Mouse (Mus musculus) large intestine, adult 2 months (tissue): ENCODE measurements around the gene Wfdc13. TPM values are rescaled to one million over a fixed set of nuclear protein-coding genes. Genes with fewer than 3 reads are reported as not detected.
"Not testable (repeated sequence)": the region's sequence is repeated elsewhere in the genome, so short reads cannot be mapped to it uniquely, and the experiment has no call there.

ENCODE experiments used
- DNase-seq: peaks from one replicate; pipeline ENCODE4 v3.0.0-alpha.2; 2012; ENCODE audit warnings: low read depth, low spot score
- WGBS: fragments of 180-500 bp; shearing (Covaris S2); methylation state at CpG from one replicate; pipeline ENCODE4 v1.1.7; 2018; 5-methylcytosine and 5-hydroxymethylcytosine counted together
- polyA plus RNA-seq: library from polyadenylated mRNA; depleted of rRNA; stranded (reverse); fragments of >200 nt; gene quantifications from 2 replicates; pipeline ENCODE4 v1.2.3, GENCODE M21; 2012; rRNA removed

Gene Wfdc13
- polyA plus RNA-seq, 1 experiment, result 0.10 TPM

- 87% methylated on average over 14 of the region's 14 CpGs for WGBS
These were observed 21.1 kb downstream of the Wfdc13 start for GRCm38 (mm10) chr2:164705991-164706390.

GRCm38 (mm10) chr2:164715005-164715404 is 30.1 kb downstream of the Wfdc13 start, which contains the start of gene Spint5:
Gene Spint5, plus strand, starts transcription at chr2:164715305.
- DNase-seq, result no peak
- 79% methylated on average over 6 of the region's 6 CpGs for WGBS

More at GRCm38 (mm10) chr2:164705991-164706390, 21.1 kb downstream of the Wfdc13 start:
- no peak for DNase-seq

DNA sequence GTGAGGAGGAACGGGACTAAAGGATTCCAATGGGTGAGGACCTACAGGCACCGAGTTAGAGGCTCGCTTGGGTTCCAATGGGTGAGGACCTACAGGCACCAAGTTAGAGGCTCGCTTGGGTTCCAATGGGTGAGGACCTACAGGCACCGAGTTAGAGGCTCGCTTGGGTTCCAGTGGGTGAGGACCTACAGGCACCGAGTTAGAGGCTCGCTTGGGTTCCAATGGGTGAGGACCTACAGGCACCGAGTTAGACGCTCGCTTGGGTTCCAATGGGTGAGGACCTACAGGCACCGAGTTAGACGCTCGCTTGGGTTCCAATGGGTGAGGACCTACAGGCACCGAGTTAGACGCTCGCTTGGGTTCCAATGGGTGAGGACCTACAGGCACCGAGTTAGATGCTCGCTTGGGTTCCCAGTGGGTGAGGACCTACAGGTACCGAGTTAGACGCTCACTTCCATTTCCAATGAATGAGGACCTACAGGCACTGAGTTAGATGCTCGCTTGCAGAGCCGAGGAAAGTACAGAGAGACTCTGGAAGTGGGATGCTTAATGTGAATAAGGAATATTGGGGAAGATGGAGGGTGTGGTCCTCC is 31.4 kb downstream of the Wfdc13 start:
- 94% methylated on average over 23 of the region's 23 CpGs for WGBS
- DNase-seq, result not testable (repeated sequence)

- WGBS, result 72% methylated on average over 4 of the region's 4 CpGs
- no peak for DNase-seq
These were observed 38.4 kb downstream of the Wfdc13 start for GRCm38 (mm10) chr2:164723276-164723675.

DNA sequence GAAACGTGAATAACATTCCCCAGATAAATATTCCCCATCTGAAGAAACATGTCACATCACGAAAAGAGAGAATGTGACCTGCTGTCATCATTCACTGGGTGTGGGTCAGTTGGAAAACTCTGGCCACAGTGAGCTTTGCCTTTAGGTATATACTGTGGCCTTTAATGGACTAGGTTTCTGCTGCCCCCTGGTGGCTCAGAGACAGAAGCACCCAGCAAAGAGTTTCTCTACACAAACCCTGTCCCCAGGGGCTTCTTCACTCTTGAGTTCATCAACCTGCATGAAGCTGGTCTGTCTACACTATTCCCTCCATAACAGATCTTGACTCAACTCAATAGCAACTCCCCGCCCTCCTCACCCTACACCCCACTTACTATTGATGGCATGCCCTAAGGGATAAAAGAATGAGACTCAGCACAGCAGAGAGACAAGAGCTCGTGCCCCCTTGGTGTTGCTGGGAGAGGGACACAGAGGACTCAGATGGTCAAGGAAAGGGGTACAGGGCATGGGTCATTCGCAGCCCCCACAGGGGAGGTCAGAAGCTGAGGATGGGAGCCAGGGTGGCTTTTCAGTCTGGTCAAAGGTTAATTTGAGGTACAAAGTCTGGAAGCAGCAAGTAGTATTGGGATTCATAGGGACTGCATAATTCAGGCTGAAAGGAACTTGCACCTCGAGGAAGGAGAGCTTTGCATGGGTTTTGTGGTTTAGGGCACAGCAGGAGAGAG is 41.1 kb downstream of the Wfdc13 start:
- no peak for DNase-seq

GRCm38 (mm10) chr2:164731719-164732118 is 46.8 kb downstream of the Wfdc13 start:
- WGBS, result 30% methylated on average over 5 of the region's 5 CpGs
- DNase-seq, result peak; percentile 64

More for the DNA sequence above, 41.1 kb downstream of the Wfdc13 start:
- 18% methylated on average over 6 of the region's 6 CpGs for WGBS

DNA sequence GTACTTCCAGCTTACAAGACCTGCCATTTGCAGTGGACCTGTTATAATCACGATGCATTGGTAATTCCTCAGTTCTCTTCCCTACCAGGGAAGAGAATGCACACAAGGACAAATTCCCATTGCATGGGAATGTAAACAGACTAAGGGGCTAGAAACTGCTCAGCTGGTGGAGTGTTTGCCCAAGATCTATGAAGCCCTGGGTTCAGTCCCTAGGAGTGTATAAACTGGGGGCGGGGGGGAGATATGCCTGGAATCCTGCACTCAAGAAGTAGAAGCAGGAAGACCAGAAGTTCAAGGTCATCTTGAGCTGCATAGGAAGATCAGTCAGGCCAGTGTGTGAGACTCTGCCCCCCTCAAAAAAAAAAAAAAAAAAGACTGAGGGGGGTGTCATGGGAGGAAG is 48.4 kb downstream of the Wfdc13 start:
- no peak for DNase-seq
- 63% methylated on average over 2 of the region's 2 CpGs for WGBS

DNA sequence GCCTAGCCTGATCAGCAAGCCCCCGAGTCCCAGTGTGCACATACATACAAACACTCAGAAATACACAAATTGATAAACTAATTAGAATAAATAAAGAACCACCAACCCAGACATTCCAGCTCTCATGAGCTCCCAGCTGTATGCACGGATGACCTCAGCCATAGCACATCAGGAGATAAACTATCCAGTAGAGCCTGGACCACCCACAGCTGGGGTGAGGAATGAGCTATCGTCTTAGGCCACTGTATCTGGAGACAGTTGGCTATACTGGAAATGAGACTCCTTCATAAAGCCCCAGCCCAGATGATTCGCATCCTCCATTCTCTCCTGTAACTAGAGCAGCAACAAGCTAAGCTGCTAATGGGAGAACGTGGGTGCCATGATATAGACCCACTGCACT is 49.9 kb downstream of the Wfdc13 start:
- DNase-seq, result no peak
- WGBS, result 85% methylated on average over 5 of the region's 5 CpGs

GRCm38 (mm10) chr2:164735446-164735845 is 50.5 kb downstream of the Wfdc13 start:
- WGBS, result 60% methylated on average over 5 of the region's 5 CpGs

More at GRCm38 (mm10) chr2:164735446-164735845, 50.5 kb downstream of the Wfdc13 start:
- DNase-seq, result no peak

Other genes with a start within 250 kb of the Wfdc13 start
- gene Sdc4, start 241.2 kb upstream of the Wfdc13 start, polyA plus RNA-seq, result 70.6 and 77.3 TPM in 2 replicates
- 104 and 111 TPM in 2 replicates for gene Sys1, start 228.1 kb upstream of the Wfdc13 start, polyA plus RNA-seq
- gene Gm20458, start 224.1 kb upstream of the Wfdc13 start, polyA plus RNA-seq, result 25.6 and 40.2 TPM in 2 replicates
- gene Trp53tg5, start 211.4 kb upstream of the Wfdc13 start, polyA plus RNA-seq, result not detected in 2 replicates
- 69.4 and 96.9 TPM in 2 replicates for gene Dbndd2, start 199.0 kb upstream of the Wfdc13 start, polyA plus RNA-seq
- gene Pigt, start 187.6 kb upstream of the Wfdc13 start, polyA plus RNA-seq, result 118 and 127 TPM in 2 replicates
- 1.4 and 3.5 TPM in 2 replicates for gene Wfdc2, start 122.7 kb upstream of the Wfdc13 start, polyA plus RNA-seq
- not detected in 2 replicates for gene Spint3, start 111.6 kb upstream of the Wfdc13 start, polyA plus RNA-seq
- 0.29 TPM in 1 of 2 replicates, not detected in the other for gene Wfdc6a, start 99.7 kb upstream of the Wfdc13 start, polyA plus RNA-seq
- not detected in 2 replicates for gene Eppin, start 91.5 kb upstream of the Wfdc13 start, polyA plus RNA-seq
- not detected in 2 replicates for gene Wfdc6b, start 71.6 kb upstream of the Wfdc13 start, polyA plus RNA-seq
- 0.05 TPM in 1 of 2 replicates, not detected in the other for gene Wfdc8, start 71.5 kb upstream of the Wfdc13 start, polyA plus RNA-seq
- 0.14 TPM in 1 of 2 replicates, not detected in the other for gene Wfdc16, start 46.3 kb upstream of the Wfdc13 start, polyA plus RNA-seq
- 0.73 TPM in 1 of 2 replicates, not detected in the other for gene Wfdc10, start 29.1 kb upstream of the Wfdc13 start, polyA plus RNA-seq
- not detected in 2 replicates for gene Wfdc9, start 28.5 kb upstream of the Wfdc13 start, polyA plus RNA-seq
- gene Wfdc11, start 11.0 kb upstream of the Wfdc13 start, polyA plus RNA-seq, result not detected in 2 replicates
- not detected in 2 replicates for gene Spint4, start 13.4 kb downstream of the Wfdc13 start, polyA plus RNA-seq
- gene Spint5, start 30.2 kb downstream of the Wfdc13 start, polyA plus RNA-seq, result not detected in 2 replicates
- 0.19 and 0.22 TPM in 2 replicates for gene Wfdc3, start 60.8 kb downstream of the Wfdc13 start, polyA plus RNA-seq
- 17.3 and 27.6 TPM in 2 replicates for gene Dnttip1, start 60.9 kb downstream of the Wfdc13 start, polyA plus RNA-seq
- gene Ube2c, start 84.8 kb downstream of the Wfdc13 start, polyA plus RNA-seq, result 154 and 183 TPM in 2 replicates
- 2.2 TPM in 1 of 2 replicates, not detected in the other for gene Tnnc2, start 94.9 kb downstream of the Wfdc13 start, polyA plus RNA-seq
- 9.1 and 9.9 TPM in 2 replicates for gene Snx21, start 100.7 kb downstream of the Wfdc13 start, polyA plus RNA-seq
- 63.0 and 82.8 TPM in 2 replicates for gene Acot8, start 119.8 kb downstream of the Wfdc13 start, polyA plus RNA-seq
- gene Zswim3, start 120.0 kb downstream of the Wfdc13 start, polyA plus RNA-seq, result 4.0 and 4.8 TPM in 2 replicates
- gene Zswim1, start 137.6 kb downstream of the Wfdc13 start, polyA plus RNA-seq, result 8.1 and 8.3 TPM in 2 replicates
- not detected in 2 replicates for gene Spata25, start 143.4 kb downstream of the Wfdc13 start, polyA plus RNA-seq
- gene Ctsa, start 147.8 kb downstream of the Wfdc13 start, polyA plus RNA-seq, result 195 and 290 TPM in 2 replicates
- gene Neurl2, start 148.3 kb downstream of the Wfdc13 start, polyA plus RNA-seq, result 3.3 and 3.5 TPM in 2 replicates
- gene Pltp, start 172.6 kb downstream of the Wfdc13 start, polyA plus RNA-seq, result 35.7 and 46.7 TPM in 2 replicates
- gene Pcif1, start 194.2 kb downstream of the Wfdc13 start, polyA plus RNA-seq, result 30.8 and 34.3 TPM in 2 replicates
- 18.5 and 26.1 TPM in 2 replicates for gene Zfp335, start 226.7 kb downstream of the Wfdc13 start, polyA plus RNA-seq